Mouse (Mus musculus): Measurements from ENCODE around the gene Meis2. TPM values are rescaled to one million over a fixed set of nuclear protein-coding genes. Genes with fewer than 3 reads are reported as not detected.
A peak's percentile ranks its signal among the peaks of the same experiment; 100 is the strongest.

The Meis2 gene
- total RNA-seq, 2 experiments from 2014 or later, result 0.84 to 1.3 TPM

- no peak for TF ChIP-seq CTCF (IDR thresholded peaks at IDR 0.05)
- no peak for DNase-seq
- Histone ChIP-seq H3K4me3 (no peak overlapping the region), H3K27ac (no peak overlapping the region)
- intact Hi-C loops (cut with DNase I), result no loop called here
Observed at GRCm38 (mm10) chr2:115938296-115938695, 127.3 kb downstream of the Meis2 start.

- H3K4me3 ChIP-seq, result no peak overlapping the region
- H3K27ac ChIP-seq, result no peak overlapping the region
- DNase-seq, result peak; percentile 24
- intact Hi-C loops (cut with DNase I), result no loop called here
- TF ChIP-seq CTCF (IDR thresholded peaks at IDR 0.05), result no peak
Observed at GRCm38 (mm10) chr2:115937896-115938295, 127.7 kb downstream of the Meis2 start.

- no peak for TF ChIP-seq CTCF (IDR thresholded peaks at IDR 0.05)
- Histone ChIP-seq H3K4me3 (no peak overlapping the region), H3K27ac (no peak overlapping the region)
- no peak for DNase-seq
- intact Hi-C loops (cut with DNase I), result no loop called here
Observed at GRCm38 (mm10) chr2:115936786-115937185, 128.9 kb downstream of the Meis2 start.

- no peak overlapping the region for H3K27ac ChIP-seq
- no peak for TF ChIP-seq CTCF (IDR thresholded peaks at IDR 0.05)
- no peak for DNase-seq
- H3K4me3 ChIP-seq, result no peak overlapping the region
- intact Hi-C loops (cut with DNase I), result no loop called here
Observed at GRCm38 (mm10) chr2:115934299-115934698, 131.3 kb downstream of the Meis2 start.

GRCm38 (mm10) chr2:115933259-115933658 lies 132.4 kb downstream of the Meis2 start:
- no peak for TF ChIP-seq CTCF (IDR thresholded peaks at IDR 0.05)

GRCm38 (mm10) chr2:115925744-115926143 lies 139.9 kb downstream of the Meis2 start:
- no peak for TF ChIP-seq CTCF (IDR thresholded peaks at IDR 0.05)
- Histone ChIP-seq H3K4me3 (no peak overlapping the region), H3K27ac (no peak overlapping the region)
- DNase-seq, result no peak
- intact Hi-C loops (cut with DNase I), result no loop called here

More at GRCm38 (mm10) chr2:115933259-115933658, 132.4 kb downstream of the Meis2 start:
- no peak for DNase-seq
- intact Hi-C loops (cut with DNase I), result no loop called here
- no peak overlapping the region for H3K4me3 ChIP-seq
- H3K27ac ChIP-seq, result no peak overlapping the region

GRCm38 (mm10) chr2:115924472-115924871 lies 141.2 kb downstream of the Meis2 start:
- Histone ChIP-seq H3K4me3 (no peak overlapping the region), H3K27ac (no peak overlapping the region)
- intact Hi-C loops (cut with DNase I), result no loop called here
- DNase-seq, result no peak
- no peak for TF ChIP-seq CTCF (IDR thresholded peaks at IDR 0.05)

- H3K27ac ChIP-seq, result no peak overlapping the region
- H3K4me3 ChIP-seq, result no peak overlapping the region
- DNase-seq, result no peak
- intact Hi-C loops (cut with DNase I), result no loop called here
- no peak for TF ChIP-seq CTCF (IDR thresholded peaks at IDR 0.05)
Observed at GRCm38 (mm10) chr2:115923247-115923646, 142.4 kb downstream of the Meis2 start.

- DNase-seq, result no peak
- TF ChIP-seq CTCF (IDR thresholded peaks at IDR 0.05), result no peak
- Histone ChIP-seq H3K4me3 (no peak overlapping the region), H3K27ac (no peak overlapping the region)
- intact Hi-C loops (cut with DNase I), result no loop called here
Observed at GRCm38 (mm10) chr2:115921687-115922086, 144.0 kb downstream of the Meis2 start.

- intact Hi-C loops (cut with DNase I), result no loop called here
- Histone ChIP-seq H3K4me3 (no peak overlapping the region), H3K27ac (no peak overlapping the region)
- DNase-seq, result no peak
- TF ChIP-seq CTCF (IDR thresholded peaks at IDR 0.05), result no peak
Observed at GRCm38 (mm10) chr2:115920336-115920951, 145.2 kb downstream of the Meis2 start.

GRCm38 (mm10) chr2:115919141-115920071 lies 146.2 kb downstream of the Meis2 start:
- intact Hi-C loops (cut with DNase I), result no loop called here
- no peak overlapping the region for H3K27ac ChIP-seq
- no peak overlapping the region for H3K4me3 ChIP-seq
- DNase-seq, result no peak
- no peak for TF ChIP-seq CTCF (IDR thresholded peaks at IDR 0.05)

- no peak for DNase-seq
- intact Hi-C loops (cut with DNase I), result no loop called here
- no peak for TF ChIP-seq CTCF (IDR thresholded peaks at IDR 0.05)
- Histone ChIP-seq H3K27ac (no peak overlapping the region), H3K4me3 (no peak overlapping the region)
Observed at GRCm38 (mm10) chr2:115918561-115918960, 147.1 kb downstream of the Meis2 start.

- no peak overlapping the region for H3K27ac ChIP-seq
Observed at GRCm38 (mm10) chr2:115914539-115914938, 151.1 kb downstream of the Meis2 start.

More at GRCm38 (mm10) chr2:115914539-115914938, 151.1 kb downstream of the Meis2 start:
- intact Hi-C loops (cut with DNase I), result no loop called here
- no peak for DNase-seq
- TF ChIP-seq CTCF (IDR thresholded peaks at IDR 0.05), result no peak
- no peak overlapping the region for H3K4me3 ChIP-seq

Data from gastrocnemius, adult 2 months (tissue).